Mouse (Mus musculus) kidney, adult 2 months (tissue): ENCODE results near the gene Copa. TPM values are rescaled to one million over a fixed set of nuclear protein-coding genes. Genes with fewer than 3 reads are reported as not detected.
A peak's percentile ranks its signal among the peaks of the same experiment; 100 is the strongest.

Experiments used
- DNase-seq: peaks from one replicate; pipeline ENCODE4 v3.0.0; 2021
- H3K27ac ChIP-seq: fragments of 200-500 bp; 2 replicates; pipeline ENCODE4 v1.5.1; 2012; ENCODE audit warnings: low read depth, low read length, control low read depth, inconsistent platforms; ENCODE audit not compliant: insufficient read depth
- H3K27me3 ChIP-seq: fragments of 200-500 bp; replicated peaks from 2 replicates; pipeline ENCODE4 v1.6.1; 2012; ENCODE audit warnings: mild to moderate bottlenecking, moderate library complexity, low read length, inconsistent platforms; ENCODE audit not compliant: control insufficient read depth, insufficient read depth
- H3K36me3 ChIP-seq: fragments of 200-500 bp; 2 replicates; pipeline ENCODE4 v1.6.1; 2012; ENCODE audit warnings: mild to moderate bottlenecking, moderate library complexity, low read length, inconsistent platforms; ENCODE audit not compliant: control insufficient read depth, insufficient read depth
- H3K4me1 ChIP-seq: fragments of 200-500 bp; 2 replicates; pipeline ENCODE4 v1.6.1; 2011; ENCODE audit warnings: low read length; ENCODE audit not compliant: control insufficient read depth, insufficient read depth
- H3K4me3 ChIP-seq: fragments of 200-500 bp; 2 replicates; pipeline ENCODE4 v1.5.1; 2011; ENCODE audit warnings: mild to moderate bottlenecking, low read depth, low read length, control low read depth; ENCODE audit not compliant: insufficient read depth
- CTCF ChIP-seq: fragments of 200-500 bp; conservative IDR thresholded peaks from 2 replicates; pipeline ENCODE4 v1.5.1; 2011; ENCODE audit warnings: low read depth, mild to moderate bottlenecking, control low read depth, low read length, moderate library complexity, mixed read lengths; ENCODE audit not compliant: insufficient read depth, insufficient read length
- POLR2A ChIP-seq: fragments of 200-500 bp; IDR thresholded peaks from one replicate; pipeline ENCODE4 v1.6.1; 2011; ENCODE audit warnings: low read depth, low read length, control low read depth
- WGBS: fragments of 180-500 bp; shearing (Covaris S2); methylation state at CpG from one replicate; pipeline ENCODE4 v1.1.7; 2018; 5-methylcytosine and 5-hydroxymethylcytosine counted together
- polyA plus RNA-seq: library from polyadenylated mRNA; depleted of rRNA; stranded (reverse); fragments of >200 nt; gene quantifications from 2 replicates; pipeline ENCODE4 v1.2.3, GENCODE M21; 2012

Gene Copa
- polyA plus RNA-seq, 1 experiment, result 74.9 TPM

DNA sequence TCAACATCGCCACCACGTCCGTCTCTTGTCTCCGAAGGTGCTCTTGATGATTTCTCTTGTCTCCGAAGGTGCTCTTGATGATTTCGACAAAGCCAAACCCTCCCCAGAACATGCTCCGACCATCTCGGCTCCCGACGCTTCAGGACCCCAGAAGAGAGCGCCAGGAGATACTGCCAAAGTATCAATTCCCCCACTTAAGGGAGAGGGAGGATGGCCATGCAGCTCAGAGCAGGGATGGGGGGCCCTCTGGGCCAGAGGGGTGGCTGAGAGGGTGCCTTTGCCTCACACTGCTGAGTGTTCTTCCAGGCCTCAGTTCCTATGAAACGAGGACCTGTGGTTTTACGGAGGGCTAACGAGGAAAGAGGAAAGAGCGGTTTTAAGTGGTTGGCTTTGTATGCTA, 46.2 kb downstream of the Copa start:
- Histone ChIP-seq H3K4me1 (peaks cover 5% of the 10 kb centered on the region; the same call in 1 of the 2 replicates), H3K36me3 (peaks cover 5% of the 10 kb centered on the region), H3K4me3 (no peak overlapping the region), H3K27ac (no peak overlapping the region), H3K27me3 (no peaks in the 10 kb centered on the region)
- WGBS, result 90% methylated on average over 15 of the region's 15 CpGs
- TF ChIP-seq CTCF (no peak), POLR2A (no peak)
- DNase-seq, result no peak

DNA sequence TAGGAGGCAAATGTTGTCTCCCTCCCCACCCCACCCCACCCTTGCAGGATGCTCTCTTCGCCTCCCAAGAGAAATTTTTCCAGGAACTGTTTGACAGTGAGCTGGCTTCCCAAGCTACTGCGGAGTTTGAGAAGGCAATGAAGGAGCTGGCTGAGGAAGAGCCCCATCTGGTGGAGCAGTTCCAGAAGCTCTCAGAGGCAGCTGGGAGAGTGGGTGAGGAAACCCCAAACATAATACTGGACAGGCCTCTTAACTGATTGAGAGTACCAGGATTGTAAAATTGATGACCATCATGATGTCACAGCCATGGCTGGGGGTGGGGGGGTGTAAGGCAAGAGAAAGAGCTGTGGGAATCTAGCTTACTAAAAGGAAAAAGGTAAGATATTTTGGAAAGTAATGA, 46.8 kb downstream of the Copa start:
- peak; percentile 24 for DNase-seq
- WGBS, result 31% methylated on average over 2 of the region's 2 CpGs

DNA sequence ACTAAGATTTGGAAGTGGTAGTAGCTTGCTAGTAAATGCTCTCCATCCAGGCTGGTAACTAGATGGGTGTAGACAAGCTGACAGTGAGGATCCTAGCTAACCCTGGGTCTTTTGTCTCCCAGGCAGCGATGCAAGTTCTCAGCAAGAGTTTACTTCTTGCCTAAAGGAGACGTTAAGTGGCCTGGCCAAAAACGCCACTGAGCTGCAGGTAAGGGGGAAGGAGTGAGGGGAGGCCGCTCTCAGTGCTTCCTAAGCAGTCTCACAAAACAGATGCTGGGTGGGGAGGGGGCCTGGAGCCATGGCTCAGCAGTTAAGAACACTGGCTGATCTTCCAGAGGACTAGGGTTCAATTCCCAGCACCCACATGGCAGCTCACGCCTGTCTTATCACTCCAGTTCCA, 47.5 kb downstream of the Copa start:
- no peaks in the 10 kb centered on the region for H3K27me3 ChIP-seq
- no peak overlapping the region for H3K4me3 ChIP-seq
- 96% methylated on average over 5 of the region's 5 CpGs for WGBS
- H3K4me1 ChIP-seq, result peaks cover 5% of the 10 kb centered on the region; the same call in 1 of the 2 replicates
- TF ChIP-seq CTCF, result no peak
- no peak for TF ChIP-seq POLR2A
- peaks cover 7% of the 10 kb centered on the region for H3K36me3 ChIP-seq
- no peak for DNase-seq
- no peak overlapping the region for H3K27ac ChIP-seq

More for the DNA sequence above, 46.8 kb downstream of the Copa start:
- TF ChIP-seq POLR2A, result no peak
- TF ChIP-seq CTCF, result peak; percentile 47; the same call in 1 of the 2 replicates
- Histone ChIP-seq H3K4me1 (peaks cover 5% of the 10 kb centered on the region; the same call in 1 of the 2 replicates), H3K36me3 (peaks cover 5% of the 10 kb centered on the region), H3K27me3 (no peaks in the 10 kb centered on the region), H3K27ac (no peak overlapping the region), H3K4me3 (no peak overlapping the region)

DNA sequence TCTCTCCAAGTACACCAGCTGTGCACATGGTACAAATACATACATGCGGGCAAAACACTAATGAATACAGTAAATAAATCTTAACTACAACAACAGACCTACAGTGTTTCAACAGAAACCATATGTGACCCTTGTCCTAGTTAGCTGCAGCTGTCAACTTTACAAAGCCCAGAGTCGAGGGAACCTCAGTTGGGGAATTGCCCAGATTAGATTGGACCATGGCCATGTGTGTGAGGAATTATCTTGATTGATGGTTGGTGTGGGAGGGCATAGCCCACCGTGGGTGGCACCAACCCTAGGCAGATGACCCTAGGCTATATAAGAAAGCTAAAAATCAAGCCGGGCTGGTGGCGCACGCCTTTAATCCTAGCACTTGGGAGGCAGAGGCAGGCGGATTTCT, 50.0 kb downstream of the Copa start:
- H3K4me3 ChIP-seq, result no peak overlapping the region
- H3K27ac ChIP-seq, result no peak overlapping the region
- H3K36me3 ChIP-seq, result peaks cover 7% of the 10 kb centered on the region
- 84% methylated on average over 7 of the region's 7 CpGs for WGBS
- peaks cover 4% of the 10 kb centered on the region; the same call in 1 of the 2 replicates for H3K4me1 ChIP-seq
- TF ChIP-seq POLR2A (no peak), CTCF (no peak)
- DNase-seq, result no peak
- H3K27me3 ChIP-seq, result no peaks in the 10 kb centered on the region

DNA sequence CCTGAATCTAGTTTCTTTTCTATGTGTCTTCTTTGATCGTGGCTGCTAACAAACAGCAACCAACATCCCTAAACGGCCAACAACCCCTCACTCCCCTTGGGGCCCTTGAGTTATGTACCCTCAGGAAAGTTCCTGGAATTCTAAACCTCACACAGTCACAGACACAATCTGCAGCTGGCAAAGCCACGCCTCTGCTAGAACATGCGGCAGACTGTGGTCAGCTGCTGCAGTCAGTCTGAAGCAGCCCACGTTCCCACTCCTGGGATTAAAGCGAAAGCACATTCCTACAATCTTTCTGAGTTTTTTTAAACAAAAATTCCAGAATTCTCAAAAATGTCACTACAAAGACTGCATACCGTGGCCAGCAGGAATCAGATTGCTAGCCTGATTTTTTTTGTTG, 51.2 kb downstream of the Copa start:
- no peak for DNase-seq
- Histone ChIP-seq H3K4me3 (no peak overlapping the region), H3K27me3 (no peaks in the 10 kb centered on the region), H3K4me1 (no peaks in the 10 kb centered on the region), H3K36me3 (peaks cover 7% of the 10 kb centered on the region), H3K27ac (no peak overlapping the region)
- 63% methylated on average over 7 of the region's 7 CpGs for WGBS
- TF ChIP-seq POLR2A, result no peak
- TF ChIP-seq CTCF, result no peak

DNA sequence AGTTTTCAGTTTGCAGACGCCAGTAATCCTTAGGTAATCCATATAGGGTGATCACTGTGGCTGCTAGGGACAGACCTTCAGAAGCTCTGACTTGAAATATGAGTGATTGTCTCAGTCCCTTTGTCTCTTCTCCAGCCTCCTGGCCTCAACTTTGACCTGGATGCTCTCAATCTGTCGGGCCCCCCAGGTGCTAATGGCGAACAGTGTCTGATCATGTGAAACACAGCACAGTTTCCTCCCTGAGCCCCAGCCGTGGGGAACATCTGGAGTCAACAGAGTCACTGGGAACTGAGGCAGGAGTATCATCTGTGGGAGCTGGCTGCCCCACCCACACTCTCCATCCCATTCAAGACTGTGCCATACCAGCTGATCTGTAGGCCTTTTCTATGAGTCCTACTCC, 51.7 kb downstream of the Copa start:
- peaks cover 5% of the 10 kb centered on the region; the same call in 1 of the 2 replicates for H3K36me3 ChIP-seq
- TF ChIP-seq POLR2A (no peak), CTCF (no peak)
- WGBS, result 68% methylated on average over 4 of the region's 4 CpGs
- H3K27ac ChIP-seq, result no peak overlapping the region
- DNase-seq, result no peak
- no peak overlapping the region for H3K4me3 ChIP-seq
- no peaks in the 10 kb centered on the region for H3K27me3 ChIP-seq
- no peaks in the 10 kb centered on the region for H3K4me1 ChIP-seq

DNA sequence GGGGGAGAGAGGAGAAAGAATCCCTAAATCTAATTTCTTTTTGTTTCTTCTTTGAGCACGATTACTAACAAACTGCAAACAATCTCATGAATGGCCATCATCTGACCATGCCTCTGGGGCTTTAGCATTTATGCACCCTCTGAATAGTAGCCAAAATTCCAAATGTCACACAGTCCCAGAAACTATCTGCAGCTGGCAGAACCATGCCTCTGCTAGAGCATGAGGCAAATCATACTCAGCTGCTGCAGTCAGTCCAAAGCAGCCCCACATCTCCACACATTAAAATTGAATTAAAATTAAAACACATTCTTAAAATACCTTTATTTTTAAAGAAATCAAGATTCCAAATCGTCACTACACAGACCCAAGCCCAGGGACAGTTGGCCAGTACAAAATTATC, 57.8 kb downstream of the Copa start:
- Histone ChIP-seq H3K27me3 (no peaks in the 10 kb centered on the region), H3K27ac (no peak overlapping the region), H3K4me3 (no peak overlapping the region), H3K36me3 (no peaks in the 10 kb centered on the region), H3K4me1 (no peaks in the 10 kb centered on the region; the same call in 1 of the 2 replicates)
- 66% methylated on average over 2 of the region's 2 CpGs for WGBS
- TF ChIP-seq POLR2A, result no peak
- TF ChIP-seq CTCF, result no peak
- no peak for DNase-seq

DNA sequence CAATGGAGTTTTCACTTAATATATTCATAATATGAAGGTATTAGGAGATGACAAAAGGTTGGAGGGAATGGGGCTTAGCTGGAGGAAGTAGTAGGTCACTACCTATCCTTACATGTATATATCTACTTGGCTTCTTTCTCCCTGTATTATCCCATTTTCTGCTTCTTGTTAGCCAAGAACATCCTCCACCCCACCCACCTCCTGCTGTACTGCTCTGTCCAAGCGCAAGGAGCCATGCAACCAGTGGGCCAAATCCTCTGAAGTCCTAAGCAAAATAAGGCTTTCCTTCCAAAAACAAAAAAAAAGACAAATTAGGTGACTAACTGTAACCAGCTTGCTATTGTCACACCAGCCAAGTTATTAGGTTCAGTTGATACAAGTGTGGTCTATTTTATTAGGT, 58.5 kb downstream of the Copa start:
- no peak overlapping the region for H3K4me3 ChIP-seq
- no peak overlapping the region for H3K27ac ChIP-seq
- TF ChIP-seq POLR2A (no peak), CTCF (no peak)
- peak; percentile 32 for DNase-seq
- no peaks in the 10 kb centered on the region for H3K36me3 ChIP-seq
- no peaks in the 10 kb centered on the region; the same call in 1 of the 2 replicates for H3K4me1 ChIP-seq
- WGBS, result 100% methylated on average over 1 of the region's 1 CpGs
- no peaks in the 10 kb centered on the region for H3K27me3 ChIP-seq
